Mouse (Mus musculus): Measurements from ENCODE around the gene Wbp1l. TPM values are rescaled to one million over a fixed set of nuclear protein-coding genes. Genes with fewer than 3 reads are reported as not detected.

Wbp1l gene
- polyA plus RNA-seq, 1 experiment from 2014 or later: 35.6 TPM

DNA sequence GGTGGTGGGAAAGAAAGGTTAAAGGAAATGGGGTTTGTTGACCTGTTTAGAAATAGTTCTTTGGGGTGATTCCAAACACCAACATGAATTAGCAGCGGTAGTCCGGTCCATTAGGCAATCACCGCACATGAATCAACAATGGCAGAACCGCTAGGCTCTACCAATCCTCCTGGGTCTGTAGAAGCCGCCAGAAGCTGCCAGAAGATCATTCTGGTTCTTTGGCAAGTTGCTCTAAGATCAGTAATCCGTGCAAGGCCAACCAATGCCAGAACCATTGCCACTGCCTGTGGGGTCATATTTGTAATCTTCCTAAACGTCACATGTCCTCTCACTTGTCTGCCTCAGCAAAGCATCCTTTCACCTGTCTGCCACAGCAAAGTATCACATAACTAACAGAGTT is 98.1 kb downstream of the Wbp1l start:
- Histone ChIP-seq H3K4me2 (ENCODE audit: low read length) (no peak overlapping the region), H3K36me3 (ENCODE audit: insufficient read depth, low read length) (no peaks in the 10 kb centered on the region), H3K4me1 (replicated peaks; ENCODE audit: insufficient read depth, low read length) (no peaks in the 10 kb centered on the region), H3K9me3 (replicated peaks; ENCODE audit: low read length) (no peaks in the 10 kb centered on the region), H3K27ac (no peak overlapping the region), H3K9ac (ENCODE audit: low read depth, low read length) (no peak overlapping the region), H3K4me3 (replicated peaks; ENCODE audit: low read depth, low read length) (no peak overlapping the region), H3K27me3 (ENCODE audit: insufficient read depth, low read length) (no peaks in the 10 kb centered on the region)
- 90% methylated on average over 7 of the region's 7 CpGs for WGBS
- DNase-seq (ENCODE audit: low spot score) (no peak), ATAC-seq (replicated peaks; ENCODE audit: low FRiP score, low read depth) (no peak)
- TF ChIP-seq CTCF (IDR thresholded peaks at IDR 0.05; ENCODE audit: low read depth): no peak

DNA sequence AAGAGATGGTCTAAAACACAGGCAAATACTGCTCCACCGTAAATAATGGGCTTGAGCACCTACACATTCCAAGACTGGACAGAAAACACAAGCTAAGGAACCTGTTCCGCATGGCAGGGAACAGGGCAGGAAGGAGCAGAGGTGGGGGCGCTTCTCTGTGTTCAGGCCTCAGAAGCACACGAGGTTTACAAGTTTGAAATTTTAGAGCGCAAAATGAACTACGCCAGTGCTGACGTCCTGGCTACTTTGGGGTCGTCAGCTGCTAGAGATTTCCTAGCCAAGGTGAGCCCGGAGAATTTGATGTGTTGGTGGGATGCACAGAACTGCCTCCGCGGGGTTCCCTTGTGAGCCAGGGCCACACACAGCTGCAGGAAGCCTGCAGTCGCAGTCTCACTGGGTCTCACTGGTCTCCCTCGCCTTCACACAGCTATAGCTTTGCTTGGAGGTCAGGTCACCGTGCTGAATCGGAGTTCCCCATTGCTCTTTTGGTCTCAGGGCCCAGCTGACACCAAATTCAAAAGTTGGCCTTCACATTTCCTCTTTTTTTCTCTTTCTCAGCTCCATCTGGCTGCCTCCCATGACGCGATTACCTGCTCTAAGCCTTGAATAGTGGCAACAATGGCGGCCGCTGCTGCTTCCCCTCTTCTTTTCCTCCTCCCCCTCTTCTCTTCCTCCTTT is 99.1 kb downstream of the Wbp1l start:
- H3K9ac ChIP-seq (ENCODE audit: low read depth, low read length): no peak overlapping the region
- H3K27ac ChIP-seq: no peak overlapping the region
- no peaks in the 10 kb centered on the region for H3K27me3 ChIP-seq (ENCODE audit: insufficient read depth, low read length)
- no peaks in the 10 kb centered on the region for H3K9me3 ChIP-seq (replicated peaks; ENCODE audit: low read length)
- H3K4me1 ChIP-seq (replicated peaks; ENCODE audit: insufficient read depth, low read length): no peaks in the 10 kb centered on the region
- DNase-seq (ENCODE audit: low spot score) (no peak), ATAC-seq (replicated peaks; ENCODE audit: low FRiP score, low read depth) (no peak)
- TF ChIP-seq CTCF (IDR thresholded peaks at IDR 0.05; ENCODE audit: low read depth): no peak
- no peak overlapping the region for H3K4me3 ChIP-seq (replicated peaks; ENCODE audit: low read depth, low read length)
- 49% methylated on average over 19 of the region's 19 CpGs for WGBS
- H3K4me2 ChIP-seq (ENCODE audit: low read length): no peak overlapping the region
- H3K36me3 ChIP-seq (ENCODE audit: insufficient read depth, low read length): no peaks in the 10 kb centered on the region

DNA sequence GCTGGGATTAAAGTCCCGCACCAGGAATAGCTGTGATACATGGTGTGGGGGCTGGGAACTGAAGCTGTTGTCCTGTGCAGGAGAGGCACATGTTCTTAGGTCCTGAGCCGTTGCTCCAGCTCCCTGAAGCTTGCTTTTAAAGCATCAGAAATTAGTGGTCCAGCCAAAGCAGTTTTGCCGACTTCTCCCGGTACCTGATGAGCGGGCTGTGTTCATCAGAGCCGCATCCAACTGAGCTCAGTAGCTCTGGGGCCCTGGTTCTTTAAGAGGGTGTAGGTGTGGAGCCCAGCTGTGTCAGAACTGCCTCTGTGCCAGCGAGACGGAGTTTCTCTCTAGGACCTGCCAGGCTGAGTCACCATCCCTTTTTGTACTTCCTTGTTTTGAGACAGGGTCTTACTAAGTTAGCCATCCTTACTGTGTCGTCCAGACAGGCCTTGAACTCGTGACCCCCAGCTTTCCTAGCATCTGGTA is 100.2 kb downstream of the Wbp1l start:
- Histone ChIP-seq H3K36me3 (ENCODE audit: insufficient read depth, low read length) (no peaks in the 10 kb centered on the region), H3K4me1 (replicated peaks; ENCODE audit: insufficient read depth, low read length) (no peaks in the 10 kb centered on the region), H3K4me2 (ENCODE audit: low read length) (no peak overlapping the region), H3K9ac (ENCODE audit: low read depth, low read length) (no peak overlapping the region), H3K27me3 (ENCODE audit: insufficient read depth, low read length) (no peaks in the 10 kb centered on the region), H3K9me3 (replicated peaks; ENCODE audit: low read length) (no peaks in the 10 kb centered on the region), H3K27ac (no peak overlapping the region), H3K4me3 (replicated peaks; ENCODE audit: low read depth, low read length) (no peak overlapping the region)
- DNase-seq (ENCODE audit: low spot score) (no peak), ATAC-seq (replicated peaks; ENCODE audit: low FRiP score, low read depth) (no peak)
- 74% methylated on average over 10 of the region's 10 CpGs for WGBS
- no peak for TF ChIP-seq CTCF (IDR thresholded peaks at IDR 0.05; ENCODE audit: low read depth)

GRCm38 (mm10) chr19:46701156-46701555 is 102.3 kb downstream of the Wbp1l start:
- no peak overlapping the region for H3K9ac ChIP-seq (ENCODE audit: low read depth, low read length)
- H3K9me3 ChIP-seq (replicated peaks; ENCODE audit: low read length): no peaks in the 10 kb centered on the region
- no peaks in the 10 kb centered on the region for H3K27me3 ChIP-seq (ENCODE audit: insufficient read depth, low read length)
- no peak for DNase-seq (ENCODE audit: low spot score)
- no peak for ATAC-seq (replicated peaks; ENCODE audit: low FRiP score, low read depth)
- H3K36me3 ChIP-seq (ENCODE audit: insufficient read depth, low read length): no peaks in the 10 kb centered on the region
- WGBS: 68% methylated on average over 9 of the region's 9 CpGs
- no peak overlapping the region for H3K27ac ChIP-seq
- TF ChIP-seq CTCF (IDR thresholded peaks at IDR 0.05; ENCODE audit: low read depth): no peak
- no peaks in the 10 kb centered on the region for H3K4me1 ChIP-seq (replicated peaks; ENCODE audit: insufficient read depth, low read length)
- no peak overlapping the region for H3K4me2 ChIP-seq (ENCODE audit: low read length)
- no peak overlapping the region for H3K4me3 ChIP-seq (replicated peaks; ENCODE audit: low read depth, low read length)

- WGBS: 60% methylated on average over 7 of the region's 7 CpGs
- Histone ChIP-seq H3K27ac (no peak overlapping the region), H3K4me2 (ENCODE audit: low read length) (no peak overlapping the region), H3K36me3 (ENCODE audit: insufficient read depth, low read length) (0 out of 2 replicates have a peak, but pooled peaks cover 6% of the 10 kb centered on the region), H3K9ac (ENCODE audit: low read depth, low read length) (no peak overlapping the region), H3K4me3 (replicated peaks; ENCODE audit: low read depth, low read length) (no peak overlapping the region), H3K27me3 (ENCODE audit: insufficient read depth, low read length) (no peaks in the 10 kb centered on the region), H3K9me3 (replicated peaks; ENCODE audit: low read length) (no peaks in the 10 kb centered on the region), H3K4me1 (replicated peaks; ENCODE audit: insufficient read depth, low read length) (peaks cover 5% of the 10 kb centered on the region; the same call in 1 of the 2 replicates)
- DNase-seq (ENCODE audit: low spot score) (no peak), ATAC-seq (replicated peaks; ENCODE audit: low FRiP score, low read depth) (no peak)
- no peak for TF ChIP-seq CTCF (IDR thresholded peaks at IDR 0.05; ENCODE audit: low read depth)
Measured at GRCm38 (mm10) chr19:46705779-46706495, 107.1 kb downstream of the Wbp1l start.

GRCm38 (mm10) chr19:46706540-46707295 is 107.8 kb downstream of the Wbp1l start:
- H3K9ac ChIP-seq (ENCODE audit: low read depth, low read length): no peak overlapping the region

More at GRCm38 (mm10) chr19:46706540-46707295, 107.8 kb downstream of the Wbp1l start:
- 60% methylated on average over 9 of the region's 9 CpGs for WGBS
- Histone ChIP-seq H3K4me1 (replicated peaks; ENCODE audit: insufficient read depth, low read length) (peaks cover 5% of the 10 kb centered on the region; the same call in 1 of the 2 replicates), H3K9me3 (replicated peaks; ENCODE audit: low read length) (no peaks in the 10 kb centered on the region), H3K27ac (no peak overlapping the region), H3K36me3 (ENCODE audit: insufficient read depth, low read length) (0 out of 2 replicates have a peak, but pooled peaks cover 6% of the 10 kb centered on the region), H3K27me3 (ENCODE audit: insufficient read depth, low read length) (no peaks in the 10 kb centered on the region), H3K4me2 (ENCODE audit: low read length) (peak overlapping the region; percentile 69), H3K4me3 (replicated peaks; ENCODE audit: low read depth, low read length) (peak overlapping the region; percentile 44; the same call in 1 of the 2 replicates)
- ATAC-seq (replicated peaks; ENCODE audit: low FRiP score, low read depth): no peak
- DNase-seq (ENCODE audit: low spot score): no peak
- no peak for TF ChIP-seq CTCF (IDR thresholded peaks at IDR 0.05; ENCODE audit: low read depth)

Other genes with a start within 250 kb of the Wbp1l start
- 3.5 and 4.0 TPM in 2 replicates for gene 2310034G01Rik, start 248.8 kb upstream of the Wbp1l start, polyA plus RNA-seq (2015; fragmentation: Nextera tagmentation; extraction: Ambion mirVana)
- gene Actr1a, start 203.3 kb upstream of the Wbp1l start, polyA plus RNA-seq (2015; fragmentation: Nextera tagmentation; extraction: Ambion mirVana): 100.0 and 111 TPM in 2 replicates
- 30.6 and 33.0 TPM in 2 replicates for gene Sufu, start 202.2 kb upstream of the Wbp1l start, polyA plus RNA-seq (2015; fragmentation: Nextera tagmentation; extraction: Ambion mirVana)
- gene Trim8, start 97.4 kb upstream of the Wbp1l start, polyA plus RNA-seq (2015; fragmentation: Nextera tagmentation; extraction: Ambion mirVana): 27.8 and 30.5 TPM in 2 replicates
- gene Arl3, start 25.9 kb upstream of the Wbp1l start, polyA plus RNA-seq (2015; fragmentation: Nextera tagmentation; extraction: Ambion mirVana): 96.6 and 105 TPM in 2 replicates
- 47.1 and 50.0 TPM in 2 replicates for gene Sfxn2, start 25.7 kb upstream of the Wbp1l start, polyA plus RNA-seq (2015; fragmentation: Nextera tagmentation; extraction: Ambion mirVana)
- not detected in 2 replicates for gene Cyp17a1, start 74.1 kb downstream of the Wbp1l start, polyA plus RNA-seq (2015; fragmentation: Nextera tagmentation; extraction: Ambion mirVana)
- 21.3 TPM in 2 replicates for gene Borcs7, start 90.8 kb downstream of the Wbp1l start, polyA plus RNA-seq (2015; fragmentation: Nextera tagmentation; extraction: Ambion mirVana)
- 59.4 and 65.0 TPM in 2 replicates for gene As3mt, start 108.4 kb downstream of the Wbp1l start, polyA plus RNA-seq (2015; fragmentation: Nextera tagmentation; extraction: Ambion mirVana)
- gene Cnnm2, start 162.5 kb downstream of the Wbp1l start, polyA plus RNA-seq (2015; fragmentation: Nextera tagmentation; extraction: Ambion mirVana): 11.0 and 12.0 TPM in 2 replicates